Mouse (Mus musculus) cerebellum, postnatal 10 days (tissue): Measurements from ENCODE around the gene Tet3.
A peak's percentile ranks its signal among the peaks of the same experiment; 100 is the strongest.

ENCODE experiments used
- DNase-seq, 2 experiments: peaks; one replicate each; pipeline ENCODE4 v3.0.0; 2021; ENCODE audit warnings: mixed read lengths in 2 of 2

Tet3 gene

GRCm38 (mm10) chr6:83478217-83478616 lies 19.3 kb upstream of the Tet3 start:
- DNase-seq = no peak

GRCm38 (mm10) chr6:83475431-83475830 lies 16.5 kb upstream of the Tet3 start:
- no peak for DNase-seq

GRCm38 (mm10) chr6:83473240-83473639 lies 14.4 kb upstream of the Tet3 start:
- DNase-seq = peak; percentile 89 to 90

GRCm38 (mm10) chr6:83471739-83472138 lies 12.9 kb upstream of the Tet3 start:
- peak in 1 of 2 experiments; percentile 46 for DNase-seq

- no peak for DNase-seq
These were observed 5.1 kb upstream of the Tet3 start for GRCm38 (mm10) chr6:83464011-83464410.

- DNase-seq = peak in 1 of 2 experiments; percentile 31
These were observed 1.7 kb downstream of the Tet3 start for GRCm38 (mm10) chr6:83456984-83457810.

GRCm38 (mm10) chr6:83456131-83456983 lies 2.5 kb downstream of the Tet3 start:
- peak; percentile 78 for DNase-seq

GRCm38 (mm10) chr6:83455328-83456130 lies 3.4 kb downstream of the Tet3 start:
- peak in 1 of 2 experiments; percentile 71 for DNase-seq

GRCm38 (mm10) chr6:83453706-83454105 lies 5.2 kb downstream of the Tet3 start:
- DNase-seq = peak; percentile 59 to 63

GRCm38 (mm10) chr6:83450451-83451303 lies 8.2 kb downstream of the Tet3 start:
- DNase-seq = peak in 1 of 2 experiments; percentile 29

- no peak for DNase-seq
These were observed 9.4 kb downstream of the Tet3 start for GRCm38 (mm10) chr6:83449440-83449839.

- no peak for DNase-seq
These were observed 10.0 kb downstream of the Tet3 start for GRCm38 (mm10) chr6:83448911-83449310.

- DNase-seq = no peak
These were observed 11.9 kb downstream of the Tet3 start for GRCm38 (mm10) chr6:83447031-83447430.

- DNase-seq = no peak
These were observed 13.1 kb downstream of the Tet3 start for GRCm38 (mm10) chr6:83445796-83446195.

GRCm38 (mm10) chr6:83443441-83444340 lies 15.2 kb downstream of the Tet3 start:
- DNase-seq = peak; percentile 93 to 96

- peak; percentile 44 to 49 for DNase-seq
These were observed 16.2 kb downstream of the Tet3 start for GRCm38 (mm10) chr6:83442639-83443038.

- peak; percentile 87 to 91 for DNase-seq
These were observed 17.4 kb downstream of the Tet3 start for GRCm38 (mm10) chr6:83441259-83442061.

GRCm38 (mm10) chr6:83440510-83441258 lies 18.2 kb downstream of the Tet3 start:
- peak; percentile 91 to 92 for DNase-seq

- DNase-seq = no peak
These were observed 18.7 kb downstream of the Tet3 start for GRCm38 (mm10) chr6:83440197-83440509.
